Mouse (Mus musculus) CH12.LX (cell line): ENCODE data around the gene Ccl12. TPM values are rescaled to one million over a fixed set of nuclear protein-coding genes. Genes with fewer than 3 reads are reported as not detected.

Source experiments
- DNase-seq: peaks from one replicate; pipeline ENCODE4 v3.0.0-alpha.2; 2013; ENCODE audit errors: extremely low read depth
- H3K27ac ChIP-seq: 2 replicates; pipeline ENCODE4 v1.5.1; 2012; ENCODE audit warnings: low read depth, mild to moderate bottlenecking, control low read depth, moderate library complexity; ENCODE audit not compliant: insufficient read depth
- H3K27me3 ChIP-seq: replicated peaks from 2 replicates; pipeline ENCODE3; 2012; ENCODE audit warnings: inconsistent platforms
- H3K36me3 ChIP-seq, 2 experiments: replicated peaks in 1 of 2; 2 replicates each; pipeline versions ENCODE3 to v1.6.1; 2012; ENCODE audit warnings: inconsistent platforms in 1 of 2, low read length in 1 of 2, mild to moderate bottlenecking in 1 of 2, mixed read lengths in 1 of 2, moderate library complexity in 1 of 2; ENCODE audit not compliant: control insufficient read depth in 1 of 2, insufficient read depth in 1 of 2
- H3K4me1 ChIP-seq, 2 experiments: 2 replicates each; pipeline ENCODE4 v1.6.1; 2012; ENCODE audit warnings: inconsistent platforms in 1 of 2, moderate library complexity in 1 of 2; ENCODE audit not compliant: insufficient read depth in 2 of 2, control insufficient read depth in 1 of 2
- H3K4me2 ChIP-seq: 2 replicates; pipeline ENCODE4 v1.6.1; 2012; ENCODE audit warnings: low read depth, mild to moderate bottlenecking, control low read depth; ENCODE audit not compliant: poor library complexity, insufficient read depth, severe bottlenecking
- H3K4me3 ChIP-seq, 3 experiments: fragments of 150-350 bp in 1 of 3; sonication (generic) in 1 of 3; replicated peaks in 1 of 3; 2 replicates each; pipeline versions ENCODE3 to v1.5.1; 2011 to 2012; ENCODE audit warnings: low read depth in 2 of 3, low read length in 2 of 3, mild to moderate bottlenecking in 2 of 3, moderate library complexity in 2 of 3, control low read depth in 1 of 3, improper control_type of control experiment in 1 of 3, inconsistent platforms in 1 of 3, mixed read lengths in 1 of 3; ENCODE audit not compliant: poor library complexity in 1 of 3
- H3K79me2 ChIP-seq: replicated peaks from 2 replicates; pipeline ENCODE4 v1.6.1; 2012; ENCODE audit warnings: mild to moderate bottlenecking, moderate library complexity; ENCODE audit not compliant: control insufficient read depth, poor library complexity, insufficient read depth, severe bottlenecking; ENCODE audit errors: extremely low read depth
- H3K9ac ChIP-seq: 2 replicates; pipeline ENCODE4 v1.6.1; 2012; ENCODE audit warnings: low read depth, mild to moderate bottlenecking, control low read depth, moderate library complexity; ENCODE audit not compliant: insufficient read depth
- H3K9me3 ChIP-seq: replicated peaks from 2 replicates; pipeline ENCODE3; 2012; ENCODE audit warnings: low read length, inconsistent platforms, mixed read lengths
- E2F4 ChIP-seq: IDR thresholded peaks from 2 replicates; pipeline ENCODE4 v1.6.1; 2011; ENCODE audit warnings: low read depth, low read length, improper control_type of control experiment; ENCODE audit not compliant: insufficient replicate concordance
- ETS1 ChIP-seq: conservative IDR thresholded peaks from 2 replicates; pipeline ENCODE4 v1.6.1; 2012; ENCODE audit warnings: low read depth, mild to moderate bottlenecking, inconsistent platforms, low read length, improper control_type of control experiment, moderate library complexity
- JUND ChIP-seq: conservative IDR thresholded peaks from 2 replicates; pipeline ENCODE4 v1.6.1; 2011; ENCODE audit warnings: low read depth, low read length, improper control_type of control experiment
- MAZ ChIP-seq: IDR thresholded peaks from 2 replicates; pipeline ENCODE4 v1.6.1; 2012; ENCODE audit warnings: low read depth, mild to moderate bottlenecking, inconsistent platforms, low read length, improper control_type of control experiment, moderate library complexity
- MXI1 ChIP-seq: IDR thresholded peaks from 2 replicates; pipeline ENCODE4 v1.6.1; 2011; ENCODE audit warnings: mild to moderate bottlenecking, low read depth, low read length, improper control_type of control experiment
- POLR2A ChIP-seq: IDR thresholded peaks from 2 replicates; pipeline ENCODE4 v1.6.1; 2011; ENCODE audit warnings: low read depth, mild to moderate bottlenecking, improper control_type of control experiment, low read length
- POLR2AphosphoS2 ChIP-seq: IDR thresholded peaks from 2 replicates; pipeline ENCODE4 v1.6.1; 2011; ENCODE audit warnings: low read depth, low read length, improper control_type of control experiment
- RCOR1 ChIP-seq: conservative IDR thresholded peaks from 2 replicates; pipeline ENCODE4 v1.6.1; 2012; ENCODE audit warnings: low read depth, mild to moderate bottlenecking, inconsistent platforms, low read length, improper control_type of control experiment
- SIN3A ChIP-seq: IDR thresholded peaks from 2 replicates; pipeline ENCODE4 v1.6.1; 2012; ENCODE audit warnings: low read length, improper control_type of control experiment, inconsistent platforms
- SMC3 ChIP-seq: IDR thresholded peaks from 2 replicates; pipeline ENCODE4 v1.6.1; 2011; ENCODE audit warnings: low read depth, low read length, improper control_type of control experiment
- TBP ChIP-seq: conservative IDR thresholded peaks from 2 replicates; pipeline ENCODE4 v1.6.1; 2011; ENCODE audit warnings: low read depth, low read length, improper control_type of control experiment
- USF1 ChIP-seq: IDR thresholded peaks from 2 replicates; pipeline ENCODE4 v1.6.1; 2014; ENCODE audit warnings: low read depth, mild to moderate bottlenecking, inconsistent platforms, low read length, improper control_type of control experiment
- dilution Hi-C: fragments of 300-500 bp; cut with MboI; formaldehyde crosslinking; loops from 2 replicates; pipeline ENCODE4 v1.14.3; 2020; ENCODE audit warnings: low sequenced_read_pairs; ENCODE audit not compliant: extremely low pct_unique_long_range_greater_than_20kb, extremely low pct_ligation_motif_present
- in situ Hi-C: fragments of 300-500 bp; cut with MboI; formaldehyde crosslinking; loops from 3 replicates; pipeline ENCODE4 v1.14.3; 2019; ENCODE audit warnings: low sequenced_read_pairs, low pct_ligation_motif_present, low pct_unique_long_range_greater_than_20kb, mixed read lengths
- polyA plus RNA-seq: library from polyadenylated mRNA; unstranded; fragments of >175 nt; gene quantifications from 2 replicates; pipeline ENCODE4 v1.2.1, GENCODE M21; 2012; ENCODE audit warnings: low read depth; ENCODE audit not compliant: insufficient read length
- total RNA-seq, 2 experiments: library from RNA; depleted of rRNA; stranded (reverse); fragments of 300-350 nt in 1 of 2; fragments of >200 nt in 1 of 2; gene quantifications; 2 replicates each; pipeline ENCODE4 v1.2.3; 2012 to 2014

The Ccl12 gene
- total and polyA plus RNA-seq, 3 experiments = 0.51 TPM; not detected in 2

GRCm38 (mm10) chr11:82136196-82136595 is 34.6 kb downstream of the Ccl12 start:
- in situ Hi-C loops = no loop called here
- H3K79me2 ChIP-seq = no peaks in the 10 kb centered on the region; the same call in 1 of the 2 replicates
- H3K4me1 ChIP-seq = no peaks in the 10 kb centered on the region
- DNase-seq = no peak
- no peak overlapping the region for H3K27ac ChIP-seq
- no peak overlapping the region for H3K9ac ChIP-seq
- H3K4me3 ChIP-seq = no peak overlapping the region
- no peaks in the 10 kb centered on the region for H3K9me3 ChIP-seq
- peaks cover 65% of the 10 kb centered on the region for H3K27me3 ChIP-seq
- TF ChIP-seq JUND (no peak), MAZ (no peak), POLR2A (no peak), E2F4 (no peak)
- H3K36me3 ChIP-seq = no peaks in the 10 kb centered on the region
- H3K4me2 ChIP-seq = no peak overlapping the region
- dilution Hi-C loops = no loop called here

- in situ Hi-C loops = no loop called here
- TF ChIP-seq SIN3A = no peak
- TF ChIP-seq MXI1 = no peak
- TF ChIP-seq TBP = no peak
- no peak for TF ChIP-seq RCOR1
- TF ChIP-seq SMC3 = no peak
- TF ChIP-seq ETS1 = no peak
- TF ChIP-seq POLR2AphosphoS2 = no peak
- TF ChIP-seq USF1 = no peak
- TF ChIP-seq, all 38 proteins: peak for 0
- dilution Hi-C loops = no loop called here
- no peaks in the 10 kb centered on the region for H3K4me1 ChIP-seq
- no peak overlapping the region for H3K9ac ChIP-seq
- H3K4me2 ChIP-seq = no peak overlapping the region
- H3K9me3 ChIP-seq = no peaks in the 10 kb centered on the region
- no peaks in the 10 kb centered on the region for H3K36me3 ChIP-seq
- H3K27ac ChIP-seq = no peak overlapping the region
- H3K79me2 ChIP-seq = no peaks in the 10 kb centered on the region; the same call in 1 of the 2 replicates
- H3K4me3 ChIP-seq = no peak overlapping the region
- no peak for DNase-seq
- peaks cover 54% of the 10 kb centered on the region for H3K27me3 ChIP-seq
Measured at GRCm38 (mm10) chr11:82139492-82140094, 37.9 kb downstream of the Ccl12 start.

Other genes with a start within 250 kb of the Ccl12 start
- gene 5530401A14Rik, start 241.2 kb upstream of the Ccl12 start, total RNA-seq (2012; rRNA removed) = not detected in 2 replicates
- not detected in 2 replicates for gene 5530401A14Rik, start 241.2 kb upstream of the Ccl12 start, total RNA-seq (2014; rRNA removed)
- gene 5530401A14Rik, start 241.2 kb upstream of the Ccl12 start, polyA plus RNA-seq = not detected in 2 replicates
- not detected in 2 replicates for gene Asic2, start 133.4 kb upstream of the Ccl12 start, total RNA-seq (2012; rRNA removed)
- not detected in 2 replicates for gene Asic2, start 133.4 kb upstream of the Ccl12 start, total RNA-seq (2014; rRNA removed)
- not detected in 2 replicates for gene Asic2, start 133.4 kb upstream of the Ccl12 start, polyA plus RNA-seq
- gene Ccl2, start 66.3 kb upstream of the Ccl12 start, total RNA-seq (2012; rRNA removed) = 0.21 and 0.63 TPM in 2 replicates
- not detected in 2 replicates for gene Ccl2, start 66.3 kb upstream of the Ccl12 start, total RNA-seq (2014; rRNA removed)
- gene Ccl2, start 66.3 kb upstream of the Ccl12 start, polyA plus RNA-seq = 0.49 TPM in 1 of 2 replicates, not detected in the other
- gene Gm17268, start 63.3 kb upstream of the Ccl12 start, total RNA-seq (2012; rRNA removed) = not detected in 2 replicates
- gene Gm17268, start 63.3 kb upstream of the Ccl12 start, total RNA-seq (2014; rRNA removed) = not detected in 2 replicates
- gene Gm17268, start 63.3 kb upstream of the Ccl12 start, polyA plus RNA-seq = not detected in 2 replicates
- 0.25 TPM in 1 of 2 replicates, not detected in the other for gene Ccl7, start 56.1 kb upstream of the Ccl12 start, total RNA-seq (2012; rRNA removed)
- gene Ccl7, start 56.1 kb upstream of the Ccl12 start, total RNA-seq (2014; rRNA removed) = not detected in 2 replicates
- not detected in 2 replicates for gene Ccl7, start 56.1 kb upstream of the Ccl12 start, polyA plus RNA-seq
- gene Ccl11, start 44.0 kb upstream of the Ccl12 start, total RNA-seq (2012; rRNA removed) = not detected in 2 replicates
- gene Ccl11, start 44.0 kb upstream of the Ccl12 start, total RNA-seq (2014; rRNA removed) = not detected in 2 replicates
- not detected in 2 replicates for gene Ccl11, start 44.0 kb upstream of the Ccl12 start, polyA plus RNA-seq
- gene Ccl8, start 13.3 kb downstream of the Ccl12 start, total RNA-seq (2012; rRNA removed) = not detected in 2 replicates
- not detected in 2 replicates for gene Ccl8, start 13.3 kb downstream of the Ccl12 start, total RNA-seq (2014; rRNA removed)
- not detected in 2 replicates for gene Ccl8, start 13.3 kb downstream of the Ccl12 start, polyA plus RNA-seq
- 133 and 247 TPM in 2 replicates for gene Ccl1, start 203.8 kb downstream of the Ccl12 start, total RNA-seq (2012; rRNA removed)
- 117 and 153 TPM in 2 replicates for gene Ccl1, start 203.8 kb downstream of the Ccl12 start, total RNA-seq (2014; rRNA removed)
- 81.9 and 95.3 TPM in 2 replicates for gene Ccl1, start 203.8 kb downstream of the Ccl12 start, polyA plus RNA-seq